Mouse (Mus musculus) spleen, postnatal 4 days (tissue): ENCODE measurements around the gene Sh3bp4.

ENCODE experiments used
- DNase-seq, 2 experiments: peaks; one replicate each; pipeline ENCODE4 v3.0.0; 2022; ENCODE audit warnings: low spot score in 2 of 2

Sh3bp4 gene

GRCm38 (mm10) chr1:89070103-89070700 is at the start of gene Sh3bp4:
TSS of gene Sh3bp4 (plus strand) at chr1:89070415.
- peak; percentile 91 to 93 for DNase-seq

- no peak for DNase-seq
Measured at GRCm38 (mm10) chr1:89022997-89023396, 47.2 kb upstream of the Sh3bp4 start.

DNA sequence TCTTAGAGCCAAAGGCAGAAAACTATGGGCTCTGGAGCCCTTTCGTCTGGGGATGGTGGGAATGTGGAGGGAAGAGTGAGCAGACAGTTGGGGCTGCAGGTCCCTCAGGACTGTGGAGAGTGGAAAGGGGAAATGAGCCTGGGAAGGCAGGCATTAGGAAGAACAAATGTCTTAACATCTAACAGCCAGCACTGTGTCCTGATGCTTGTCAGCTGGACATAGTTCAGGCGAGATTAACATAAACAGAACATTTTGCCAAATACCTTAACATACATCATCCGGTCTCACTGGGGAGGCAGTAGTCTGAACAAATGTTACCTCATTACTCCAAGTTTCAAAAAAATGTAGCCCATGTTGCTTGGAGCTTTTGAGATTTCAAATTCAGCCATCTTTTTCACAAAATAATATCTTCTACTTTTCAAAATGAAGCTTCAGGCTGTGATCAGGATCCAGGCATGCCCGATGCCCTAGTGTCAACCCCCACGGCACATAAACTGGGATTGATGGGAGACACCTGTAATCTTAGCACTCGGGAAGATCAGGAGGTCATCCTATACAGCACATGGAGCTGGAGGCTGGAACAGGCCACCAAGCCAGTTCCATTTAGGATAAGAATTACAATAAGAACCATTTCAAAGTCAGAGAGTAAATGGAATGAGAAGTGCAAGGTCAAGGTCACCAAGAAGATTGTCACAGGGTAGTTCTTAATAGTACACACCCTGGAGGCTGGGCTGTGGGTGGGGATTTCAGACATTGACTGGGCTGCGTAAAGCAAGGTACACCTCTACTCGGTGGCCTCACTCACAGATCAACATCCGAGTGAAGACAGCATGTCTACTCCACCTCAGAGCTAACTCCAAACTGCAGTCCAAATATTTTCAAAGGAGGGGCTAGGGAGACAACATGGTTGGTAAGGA is 45.3 kb upstream of the Sh3bp4 start:
- DNase-seq, result no peak

DNA sequence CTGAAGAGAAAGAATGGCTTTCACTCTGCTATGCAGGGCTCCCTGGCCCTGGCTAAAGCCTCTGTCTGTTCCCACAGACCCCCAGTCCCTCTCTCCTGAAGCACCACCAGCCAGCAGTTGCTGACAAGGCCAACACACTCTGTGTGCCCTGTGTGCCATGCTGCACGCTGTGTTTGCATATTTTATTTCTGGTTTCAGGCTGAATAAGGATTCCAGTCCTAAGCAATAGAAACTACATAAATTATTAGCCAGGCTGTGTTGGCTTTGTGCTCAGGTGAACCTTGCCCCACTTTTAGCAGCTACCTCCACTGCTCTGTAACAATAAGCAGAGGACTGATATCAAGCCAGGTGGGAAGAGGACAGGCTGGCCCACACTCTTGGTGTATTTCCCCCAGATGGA is 44.2 kb upstream of the Sh3bp4 start:
- DNase-seq, result no peak

GRCm38 (mm10) chr1:89029136-89029927 is 40.9 kb upstream of the Sh3bp4 start:
- DNase-seq, result no peak

GRCm38 (mm10) chr1:89033661-89034060 is 36.6 kb upstream of the Sh3bp4 start:
- no peak for DNase-seq

DNA sequence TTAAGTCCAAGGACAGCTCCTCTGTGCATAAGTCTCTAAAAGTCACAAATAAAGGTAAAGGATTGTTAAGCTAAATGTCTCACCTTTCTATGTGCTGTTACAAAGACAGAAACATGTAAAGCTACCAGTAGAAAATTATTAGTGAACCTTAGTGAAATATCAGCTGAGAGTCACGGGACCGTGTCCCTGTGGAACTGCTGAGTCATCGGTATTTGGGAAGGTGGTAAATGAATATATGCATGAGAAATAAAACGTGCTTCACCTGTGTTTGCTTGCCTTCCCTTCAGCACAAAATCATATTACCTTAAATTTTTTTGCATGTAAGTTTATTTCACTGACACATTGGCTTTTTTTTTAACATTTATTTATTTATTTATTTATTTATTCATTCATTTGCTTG is 36.2 kb upstream of the Sh3bp4 start:
- no peak for DNase-seq

DNA sequence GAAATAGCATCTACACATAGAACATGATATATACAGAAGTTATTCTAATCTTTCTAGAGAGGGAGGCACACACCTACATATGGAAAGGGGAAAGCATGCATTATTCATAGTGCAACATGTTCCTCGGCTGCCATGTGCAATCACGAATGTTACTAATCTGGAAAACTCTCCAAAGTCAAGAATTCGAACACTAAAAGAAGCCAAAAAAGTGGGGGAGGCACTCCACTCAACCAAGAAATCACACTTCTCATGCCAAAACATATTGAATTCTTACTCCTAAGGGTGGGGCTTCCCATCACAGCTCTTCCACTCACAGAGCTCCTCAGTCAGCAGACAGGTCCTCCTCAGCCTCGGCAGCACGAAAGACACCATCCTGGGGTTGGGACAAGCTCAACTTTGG is 35.1 kb upstream of the Sh3bp4 start:
- DNase-seq, result no peak

- DNase-seq, result no peak
Measured at GRCm38 (mm10) chr1:89039836-89040235, 30.4 kb upstream of the Sh3bp4 start.

DNA sequence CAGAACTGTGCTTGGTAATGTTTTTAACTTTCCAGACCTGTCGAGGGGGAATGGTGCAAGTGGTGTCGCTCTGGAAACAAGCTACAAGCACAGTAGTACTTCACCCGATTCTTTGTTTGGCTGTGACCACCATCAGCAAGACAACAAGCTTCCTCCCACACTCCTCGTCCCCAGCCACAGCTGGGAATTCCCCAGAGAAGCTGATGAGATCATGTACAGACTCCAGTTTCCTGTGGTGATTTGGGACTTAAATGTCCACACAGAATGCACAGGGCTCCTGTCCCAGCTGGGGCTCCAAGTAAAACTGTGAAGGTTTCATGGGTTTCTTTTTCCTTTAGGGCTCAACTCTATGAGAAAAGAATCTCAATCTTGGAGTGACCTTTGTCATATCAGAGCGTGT is 28.9 kb upstream of the Sh3bp4 start:
- DNase-seq, result no peak

- no peak for DNase-seq
Measured at GRCm38 (mm10) chr1:89042081-89042480, 28.1 kb upstream of the Sh3bp4 start.

DNA sequence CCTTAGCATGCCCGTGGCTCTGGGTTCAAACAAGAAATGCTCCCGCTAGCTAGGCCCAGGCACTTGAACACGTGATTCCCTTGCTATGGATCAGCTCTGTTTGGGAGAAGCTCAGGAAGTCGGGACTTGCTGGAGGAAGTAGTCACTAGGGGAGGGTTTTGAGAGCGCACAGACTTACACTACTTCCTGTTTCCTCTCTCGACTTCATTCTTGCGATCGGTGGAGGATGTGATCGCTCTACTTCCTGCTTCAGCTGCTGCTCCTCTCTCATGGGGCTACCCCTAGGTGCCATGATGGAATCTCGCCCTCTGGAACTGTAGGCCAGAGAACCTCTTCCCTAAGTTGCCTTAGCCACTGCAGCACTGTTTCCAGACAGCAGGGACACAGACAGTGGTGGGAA is 27.3 kb upstream of the Sh3bp4 start:
- DNase-seq, result no peak

DNA sequence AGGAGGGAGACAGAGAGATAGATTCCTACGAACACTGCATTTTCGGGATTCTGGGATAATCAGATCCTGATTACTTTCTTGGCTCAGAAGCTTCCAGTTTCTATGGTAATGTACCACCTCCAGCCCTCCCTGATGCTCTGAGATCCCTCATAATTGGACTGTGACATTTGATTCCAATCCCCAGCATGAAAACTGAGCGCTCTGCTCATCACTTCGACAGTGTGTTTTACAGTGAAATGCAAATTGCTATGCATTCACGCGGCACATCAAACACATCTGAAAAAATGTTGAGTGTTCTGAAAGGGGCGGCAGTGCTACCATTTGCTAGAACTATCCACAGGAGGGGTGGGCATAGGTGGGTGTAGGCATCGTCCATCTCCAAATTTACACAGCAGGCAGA is 24.8 kb upstream of the Sh3bp4 start:
- DNase-seq, result no peak

- no peak for DNase-seq
Measured at GRCm38 (mm10) chr1:89049506-89049905, 20.7 kb upstream of the Sh3bp4 start.

- DNase-seq, result no peak
Measured at GRCm38 (mm10) chr1:89056175-89056574, 14.0 kb upstream of the Sh3bp4 start.

DNA sequence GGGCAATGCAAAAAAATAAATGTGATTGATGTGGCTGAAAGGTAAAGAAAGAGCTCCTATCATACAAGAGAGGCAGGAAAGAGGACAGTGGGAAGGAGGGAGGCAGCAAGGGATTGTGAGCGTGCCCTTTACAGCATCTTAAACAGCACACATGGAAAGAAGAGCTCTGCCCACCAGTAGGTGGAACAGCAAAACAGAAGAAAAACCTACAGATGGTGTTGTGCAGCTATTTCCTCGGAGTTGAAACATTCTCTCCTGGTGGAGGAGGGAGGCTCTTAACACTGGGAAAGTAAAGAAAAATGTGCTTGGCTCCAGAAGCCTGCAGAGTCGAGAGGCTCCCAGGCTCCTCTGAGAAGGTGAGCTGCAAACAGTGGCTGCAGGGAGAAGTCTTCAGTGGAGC is 12.8 kb upstream of the Sh3bp4 start:
- DNase-seq, result no peak

DNA sequence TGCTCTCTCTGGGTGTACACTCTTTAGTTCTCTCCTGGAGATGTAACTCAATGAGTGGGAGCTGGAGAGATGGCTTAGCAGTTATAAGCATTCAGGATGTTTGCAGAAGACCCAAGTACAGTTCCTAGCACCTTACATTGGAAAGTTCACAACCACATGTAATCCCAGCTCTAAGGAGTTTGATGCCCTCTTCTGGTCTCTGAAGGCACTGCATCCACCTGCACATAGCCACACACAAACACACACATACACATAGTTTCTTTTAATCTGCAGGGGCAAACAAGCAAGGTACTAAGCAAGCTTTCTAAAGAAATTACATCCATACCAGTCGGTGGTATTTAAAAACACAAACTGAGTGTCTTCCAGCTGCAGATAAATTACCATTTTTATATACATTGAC is 12.2 kb upstream of the Sh3bp4 start:
- DNase-seq, result no peak

- no peak for DNase-seq
Measured at GRCm38 (mm10) chr1:89062977-89063376, 7.2 kb upstream of the Sh3bp4 start.

DNA sequence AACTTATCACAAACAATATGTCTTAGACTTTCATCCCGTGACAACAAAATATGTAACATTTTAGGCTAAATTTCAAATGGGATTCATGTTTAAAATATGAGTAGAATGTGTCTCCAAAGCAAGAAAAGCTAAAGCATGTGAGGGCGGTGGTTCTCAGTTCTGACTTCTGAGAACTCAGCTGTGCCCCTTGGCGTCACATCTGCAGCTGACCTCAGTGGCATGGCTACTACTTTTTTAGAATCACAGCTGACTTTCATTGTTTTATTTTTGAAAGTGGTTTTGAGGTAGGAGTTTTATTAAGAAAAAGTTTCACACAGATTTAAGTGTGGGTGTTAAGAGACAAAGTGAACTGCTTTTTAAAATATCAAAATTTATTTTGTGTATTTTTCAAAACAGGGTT is 6.4 kb upstream of the Sh3bp4 start:
- no peak for DNase-seq

GRCm38 (mm10) chr1:89068812-89069211 is 1.4 kb upstream of the Sh3bp4 start:
- no peak for DNase-seq

DNA sequence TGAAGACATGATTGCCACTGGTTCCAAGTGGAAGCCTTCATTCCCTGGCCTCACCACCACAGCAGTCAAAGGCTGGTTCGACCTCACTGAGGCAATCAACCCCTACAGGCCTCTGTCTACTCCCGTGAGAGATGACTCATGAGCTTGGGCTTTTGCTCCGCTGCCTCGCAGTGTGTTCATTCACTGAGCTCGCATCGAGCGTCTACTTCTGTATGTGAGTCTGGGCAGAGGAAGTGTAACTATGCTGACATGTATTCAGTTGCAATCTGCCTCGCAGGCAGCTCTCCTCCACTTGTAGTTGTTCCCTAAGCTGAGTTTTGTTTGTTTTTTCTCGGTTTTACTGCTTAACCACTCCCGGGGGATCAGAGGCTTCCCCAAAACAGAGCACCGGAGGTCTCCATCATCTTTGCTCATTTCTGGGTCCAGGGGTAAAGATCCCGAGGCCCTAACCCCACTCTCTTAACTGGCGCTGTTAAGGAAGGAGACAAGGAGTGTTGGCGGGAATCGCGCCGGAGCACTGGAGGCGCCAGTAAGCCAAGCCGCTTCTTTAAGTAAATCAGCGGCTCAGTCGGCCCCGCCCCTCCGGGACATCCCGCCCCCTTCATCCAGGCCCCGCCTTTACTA is 624 bp upstream of the Sh3bp4 start:
- peak in 1 of 2 experiments; percentile 18 for DNase-seq

GRCm38 (mm10) chr1:89070871-89071361 is 701 bp downstream of the Sh3bp4 start:
- DNase-seq, result no peak
